Mouse (Mus musculus): ENCODE measurements around the gene Zfp213.
A peak's percentile ranks its signal among the peaks of the same experiment; 100 is the strongest.

Gene Zfp213

GRCm38 (mm10) chr17:23571084-23571483, 7.0 kb upstream of the Zfp213 start:
- DNase-seq: no peak

- peak; percentile 38 for DNase-seq
These were observed 6.0 kb upstream of the Zfp213 start for GRCm38 (mm10) chr17:23570017-23570416.

- DNase-seq: peak; percentile 24
These were observed 4.3 kb upstream of the Zfp213 start for GRCm38 (mm10) chr17:23568370-23568769.

- no peak for DNase-seq
These were observed 2.7 kb upstream of the Zfp213 start for GRCm38 (mm10) chr17:23566787-23567186.

GRCm38 (mm10) chr17:23564368-23564715, 304 bp upstream of the Zfp213 start:
- no peak for DNase-seq

- DNase-seq: peak; percentile 56
These were observed 4.3 kb downstream of the Zfp213 start for GRCm38 (mm10) chr17:23559767-23560166.

GRCm38 (mm10) chr17:23555243-23555916, 8.7 kb downstream of the Zfp213 start:
- DNase-seq: no peak

GRCm38 (mm10) chr17:23554321-23554720, 9.7 kb downstream of the Zfp213 start:
- DNase-seq: no peak

- no peak for DNase-seq
These were observed 10.4 kb downstream of the Zfp213 start for GRCm38 (mm10) chr17:23553634-23554120.

GRCm38 (mm10) chr17:23552896-23553633, 11.0 kb downstream of the Zfp213 start:
- DNase-seq: no peak

GRCm38 (mm10) chr17:23551963-23552362, 12.1 kb downstream of the Zfp213 start:
- DNase-seq: no peak

GRCm38 (mm10) chr17:23551416-23551815, 12.6 kb downstream of the Zfp213 start:
- no peak for DNase-seq

GRCm38 (mm10) chr17:23550856-23551255, 13.2 kb downstream of the Zfp213 start:
- peak; percentile 61 for DNase-seq

- peak; percentile 89 for DNase-seq
These were observed 13.7 kb downstream of the Zfp213 start for GRCm38 (mm10) chr17:23550188-23550791.

- DNase-seq: peak; percentile 47
These were observed 14.6 kb downstream of the Zfp213 start for GRCm38 (mm10) chr17:23549441-23549840.

- DNase-seq: peak; percentile 88
These were observed 15.4 kb downstream of the Zfp213 start for GRCm38 (mm10) chr17:23548615-23549014.

- DNase-seq: no peak
These were observed 16.2 kb downstream of the Zfp213 start for GRCm38 (mm10) chr17:23547681-23548443.

GRCm38 (mm10) chr17:23546702-23547505, 17.1 kb downstream of the Zfp213 start:
- DNase-seq: peak; percentile 88

GRCm38 (mm10) chr17:23546333-23546701, 17.7 kb downstream of the Zfp213 start:
- DNase-seq: peak; percentile 86

- no peak for DNase-seq
These were observed 18.2 kb downstream of the Zfp213 start for GRCm38 (mm10) chr17:23545841-23546240.

- DNase-seq: no peak
These were observed 19.3 kb downstream of the Zfp213 start for GRCm38 (mm10) chr17:23544766-23545165.

- no peak for DNase-seq
These were observed 20.1 kb downstream of the Zfp213 start for GRCm38 (mm10) chr17:23543983-23544382.

Measured in embryo, embryonic 11 days (tissue).